ENCODE assay signal across 15 mouse cellular contexts in the genomic region with DNA sequence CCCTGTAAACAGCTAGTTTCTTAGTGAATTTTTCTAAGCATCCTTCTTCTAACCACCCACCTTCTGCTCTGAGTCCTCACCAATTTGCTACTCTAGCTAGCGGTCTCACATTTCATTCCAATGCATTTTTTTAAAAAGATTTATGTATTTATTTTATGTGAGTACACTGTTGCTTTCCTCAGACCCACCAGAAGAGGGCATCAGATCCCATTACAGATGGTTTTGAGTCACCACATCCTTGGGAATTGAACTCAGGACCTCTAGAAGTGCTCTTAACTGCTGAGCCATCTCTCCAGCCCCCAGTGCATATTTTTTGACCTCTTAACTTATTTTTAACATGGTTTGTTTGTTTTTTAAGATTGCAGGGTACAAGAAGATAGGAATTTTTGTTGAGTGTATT.
DNase-seq lines count a peak whose midpoint lies in the region; ATAC-seq and TF ChIP-seq lines count a peak whose summit lies in the region.
"Had no signal": no experiment of that assay in that cellular context is flagged by ENCODE, and none has a peak within 500 bp of the region (broad histone marks: within the 10 kb centered on the region; RNA-seq: fewer than 3 reads in every experiment).

No protein-coding gene starts in this region.

- no peak overlapping the region for H3K27ac ChIP-seq in intestine, postnatal 0 days (ENCODE audit: low read depth, low read length)
- H3K27ac ChIP-seq in intestine, embryonic 15.5 days: no peak overlapping the region
- no peak overlapping the region for H3K27ac ChIP-seq in midbrain, embryonic 14.5 days (replicated peaks; ENCODE audit: low read depth, low read length)
- H3K27ac ChIP-seq: limb, embryonic 13.5 days had no signal

- peak; percentile 53 for TF ChIP-seq CTCF in intestine, postnatal 0 days (IDR thresholded peaks at IDR 0.05; ENCODE audit: low read depth)
- TF ChIP-seq CTCF in lung, adult 2 months (IDR thresholded peaks at IDR 0.05; ENCODE audit: insufficient read depth, low read length): 0 out of 2 replicates have a peak, but pooled peaks have one; percentile 11

- no peak overlapping the region for H3K4me2 ChIP-seq in intestine, postnatal 0 days (replicated peaks; ENCODE audit: low read depth)
- H3K4me2 ChIP-seq in intestine, embryonic 15.5 days (replicated peaks): no peak overlapping the region
- H3K4me2 ChIP-seq in midbrain, embryonic 14.5 days (ENCODE audit: low read length): no peak overlapping the region
- H3K4me2 ChIP-seq: limb, embryonic 13.5 days had no signal

- no peak overlapping the region for H3K9ac ChIP-seq in intestine, postnatal 0 days (ENCODE audit: low read depth, low read length)
- H3K9ac ChIP-seq in intestine, embryonic 15.5 days: no peak overlapping the region
- H3K9ac ChIP-seq in midbrain, embryonic 14.5 days (replicated peaks; ENCODE audit: low read length): no peak overlapping the region
- H3K9ac ChIP-seq: limb, embryonic 13.5 days had no signal

- H3K4me1 ChIP-seq in intestine, postnatal 0 days (replicated peaks; ENCODE audit: control insufficient read depth, insufficient read depth, low read length): no peaks in the 10 kb centered on the region
- H3K4me1 ChIP-seq in intestine, embryonic 15.5 days (replicated peaks): no peaks in the 10 kb centered on the region
- peaks cover 5% of the 10 kb centered on the region; the same call in 1 of the 2 replicates for H3K4me1 ChIP-seq in lung, adult 2 months (ENCODE audit: control insufficient read depth, insufficient read depth, low read length)
- no peaks in the 10 kb centered on the region for H3K4me1 ChIP-seq in midbrain, embryonic 14.5 days (ENCODE audit: control insufficient read depth, insufficient read depth, low read length)
- H3K4me1 ChIP-seq: limb, embryonic 13.5 days had no signal

- no peak overlapping the region for H3K4me3 ChIP-seq in intestine, postnatal 0 days (ENCODE audit: low read depth, low read length)
- H3K4me3 ChIP-seq in intestine, embryonic 15.5 days (replicated peaks): no peak overlapping the region
- no peak overlapping the region for H3K4me3 ChIP-seq in lung, adult 2 months (replicated peaks; ENCODE audit: extremely low read depth, low read depth, low read length)
- H3K4me3 ChIP-seq in midbrain, embryonic 14.5 days (replicated peaks; ENCODE audit: low read depth, low read length): no peak overlapping the region
- H3K4me3 ChIP-seq: limb, embryonic 13.5 days; megakaryocyte, embryonic 14.5 days had no signal

- WGBS in intestine, postnatal 0 days: 93% methylated on average over 1 of the region's 1 CpGs
- WGBS in intestine, embryonic 15.5 days: 86% methylated on average over 1 of the region's 1 CpGs
- 88% methylated on average over 1 of the region's 1 CpGs for WGBS in lung, adult 2 months
- WGBS in midbrain, embryonic 14.5 days: 94% methylated on average over 1 of the region's 1 CpGs

- H3K9me3 ChIP-seq in intestine, postnatal 0 days (ENCODE audit: control insufficient read depth): no peaks in the 10 kb centered on the region
- H3K9me3 ChIP-seq in intestine, embryonic 15.5 days: no peaks in the 10 kb centered on the region
- no peaks in the 10 kb centered on the region for H3K9me3 ChIP-seq in midbrain, embryonic 14.5 days (ENCODE audit: control insufficient read depth, low read length)
- H3K9me3 ChIP-seq: limb, embryonic 13.5 days; megakaryocyte, embryonic 14.5 days had no signal

- DNase-seq in lung, adult 2 months: no peak
- no peak for DNase-seq in lung, postnatal 25 days (ENCODE audit: low spot score)
- DNase-seq in A20 (ENCODE audit: low read depth, low spot score) (peak; percentile 44), NIH3T3 (ENCODE audit: low read depth) (peak; percentile 4)
- DNase-seq in neural tube, embryonic 10.5 days (ENCODE audit: extremely low spot score, low spot score): no peak
- DNase-seq in midbrain, embryonic 14.5 days: no peak
- DNase-seq: adrenal gland, adult 2 months; cerebellum, adult 8-10 months; heart, postnatal 36 days; thymus, postnatal 25 days had no signal

- H3K36me3 ChIP-seq in intestine, postnatal 0 days (ENCODE audit: control insufficient read depth, insufficient read depth): no peaks in the 10 kb centered on the region
- no peaks in the 10 kb centered on the region for H3K36me3 ChIP-seq in intestine, embryonic 15.5 days
- no peaks in the 10 kb centered on the region for H3K36me3 ChIP-seq in midbrain, embryonic 14.5 days (ENCODE audit: control insufficient read depth, insufficient read depth, low read length)
- H3K36me3 ChIP-seq: limb, embryonic 13.5 days had no signal

- ATAC-seq in intestine, postnatal 0 days: no peak
- ATAC-seq in intestine, embryonic 15.5 days: no peak
- no peak for ATAC-seq in midbrain, embryonic 14.5 days (ENCODE audit: low FRiP score, low TSS enrichment)
- ATAC-seq: forebrain, embryonic 14.5 days had no signal

- H3K27me3 ChIP-seq in intestine, postnatal 0 days (replicated peaks; ENCODE audit: control insufficient read depth, insufficient read depth, low read length): no peaks in the 10 kb centered on the region
- no peaks in the 10 kb centered on the region for H3K27me3 ChIP-seq in intestine, embryonic 15.5 days (replicated peaks)
- H3K27me3 ChIP-seq in midbrain, embryonic 14.5 days (ENCODE audit: control insufficient read depth, insufficient read depth, low read length): no peaks in the 10 kb centered on the region
- H3K27me3 ChIP-seq: limb, embryonic 13.5 days; megakaryocyte, embryonic 14.5 days had no signal

- no peak for TF ChIP-seq POLR2A in lung, adult 2 months (IDR thresholded peaks at IDR 0.05; ENCODE audit: borderline replicate concordance, extremely low read depth, low read depth, low read length)

Comparison
In these comparisons a context has a peak if more than half of its experiments do, and no peak if none do; other contexts are left out.
1. DNase-seq: peak in A20 (single experiment) and NIH3T3 (single experiment); none in lung, adult 2 months (single experiment), lung, postnatal 25 days (single experiment), neural tube, embryonic 10.5 days (single experiment) and midbrain, embryonic 14.5 days (single experiment).